Mouse (Mus musculus): ENCODE measurements at regions not wholly inside any gene's neighbourhood (a gene's known extent, or its start where the extent isn't known, plus 50 kb on each side); places are given as distances from the start of the nearest gene placed in this dataset.

- no peak for TF ChIP-seq CTCF (IDR thresholded peaks at IDR 0.05; ENCODE audit: low read depth)
- TF ChIP-seq EP300 (optimal IDR thresholded peaks at IDR 0.05), result no peak
These were observed 188.5 kb downstream of the Emx2 start for GRCm38 (mm10) chr19:59646656-59647055.

Measured in stomach, postnatal 0 days (tissue).